In the genomic region with DNA sequence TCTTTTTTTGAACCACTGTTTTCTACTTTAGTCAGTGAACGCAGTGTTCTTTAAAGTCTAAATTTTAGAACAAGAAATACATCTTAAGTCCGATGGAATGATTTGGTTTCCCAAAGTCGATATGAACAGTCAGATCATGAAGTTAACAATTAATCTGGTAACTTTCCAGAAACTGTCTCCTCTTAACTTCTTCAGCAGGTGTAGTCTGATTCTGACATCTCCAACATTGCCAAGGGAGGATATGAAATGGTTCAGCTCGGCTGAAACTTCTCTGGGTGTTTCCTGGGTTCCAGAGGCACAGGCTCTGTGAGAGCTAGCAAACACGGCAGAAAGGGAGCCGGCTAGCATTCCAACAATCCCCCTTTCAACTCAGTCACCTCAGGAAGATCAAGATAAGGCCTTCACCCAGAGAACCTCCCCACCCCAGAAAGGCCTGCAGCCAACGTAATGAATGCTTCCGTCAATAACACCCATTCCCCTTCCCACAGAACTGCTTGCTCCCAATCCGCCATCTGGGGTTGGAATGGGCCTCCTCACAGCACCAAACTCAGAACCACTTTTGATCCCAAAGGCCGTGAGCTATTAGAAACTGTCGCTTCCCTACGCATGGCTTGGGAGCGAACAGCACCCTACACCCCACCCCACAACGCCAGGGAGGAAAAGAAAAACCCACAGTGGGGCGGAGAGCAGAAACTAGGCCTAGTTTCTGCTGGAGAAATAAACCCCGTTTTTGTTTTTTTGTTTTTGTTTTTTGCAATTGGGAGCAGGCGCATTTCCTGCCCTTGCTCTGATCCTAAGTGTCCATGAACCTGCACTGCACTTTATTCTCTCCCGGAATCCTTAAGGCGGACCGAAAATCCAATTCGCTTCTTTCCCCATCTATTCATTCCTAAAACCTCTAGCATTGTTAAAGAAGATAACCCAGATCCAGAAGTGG, we compare ENCODE assay signal across 8 mouse cellular contexts. TPM values are rescaled to one million over a fixed set of nuclear protein-coding genes. Genes with fewer than 3 reads are reported as not detected.
A peak's percentile ranks its signal among the peaks of the same experiment; 100 is the strongest.
DNase-seq lines count a peak whose midpoint lies in the region; ATAC-seq and TF ChIP-seq lines count a peak whose summit lies in the region.

No protein-coding gene starts in this region.

- no peak for ATAC-seq in intestine, postnatal 0 days
- ATAC-seq in liver, embryonic 14.5 days (ENCODE audit: insufficient read depth), result no peak
- ATAC-seq in neural tube, embryonic 14.5 days (ENCODE audit: low read depth), result no peak

- no peak for TF ChIP-seq POLR2A in cerebellum, adult 2 months (IDR thresholded peaks at IDR 0.05; ENCODE audit: borderline replicate concordance, insufficient read depth, low read length)

- peak overlapping the region; percentile 70; the same call in 1 of the 2 replicates for H3K27ac ChIP-seq in cerebellum, adult 2 months (ENCODE audit: insufficient read depth, low read length)
- H3K27ac ChIP-seq in intestine, postnatal 0 days (ENCODE audit: low read depth, low read length), result peak overlapping the region; percentile 95
- H3K27ac ChIP-seq in liver, embryonic 14.5 days, result peak overlapping the region; percentile 88
- H3K27ac ChIP-seq in neural tube, embryonic 14.5 days (ENCODE audit: low read depth, low read length), result peak overlapping the region; percentile 96

- H3K4me1 ChIP-seq in cerebellum, adult 2 months (ENCODE audit: control insufficient read depth, insufficient read depth, low read length), result peaks cover 7% of the 10 kb centered on the region; the same call in 1 of the 2 replicates
- 0 out of 2 replicates have a peak, but pooled peaks cover 3% of the 10 kb centered on the region for H3K4me1 ChIP-seq in intestine, postnatal 0 days (replicated peaks; ENCODE audit: control insufficient read depth, insufficient read depth, low read length)
- peaks cover 6 to 10% of the 10 kb centered on the region in 2 experiments; a peak in 3 of 4 replicates for H3K4me1 ChIP-seq in liver, embryonic 14.5 days (replicated peaks; ENCODE audit: control insufficient read depth in 2 of 2, insufficient read depth in 2 of 2, low read length in 1 of 2)
- H3K4me1 ChIP-seq in neural tube, embryonic 14.5 days (ENCODE audit: control insufficient read depth, insufficient read depth, low read length), result peaks cover 14% of the 10 kb centered on the region

- no peaks in the 10 kb centered on the region for H3K9me3 ChIP-seq in intestine, postnatal 0 days (ENCODE audit: control insufficient read depth)
- H3K9me3 ChIP-seq in liver, embryonic 14.5 days (ENCODE audit: control insufficient read depth, low read length), result no peaks in the 10 kb centered on the region
- no peaks in the 10 kb centered on the region for H3K9me3 ChIP-seq in neural tube, embryonic 14.5 days (ENCODE audit: control insufficient read depth, low read length)

- WGBS in cerebellum, adult 2 months, result 5% methylated on average over 21 of the region's 21 CpGs
- WGBS in intestine, postnatal 0 days, result 6% methylated on average over 21 of the region's 21 CpGs
- 8% methylated on average over 21 of the region's 21 CpGs for WGBS in liver, embryonic 14.5 days (ENCODE audit: insufficient replicate concordance)
- WGBS in neural tube, embryonic 14.5 days, result 12% methylated on average over 21 of the region's 21 CpGs

- peak overlapping the region; percentile 66 for H3K4me2 ChIP-seq in intestine, postnatal 0 days (replicated peaks; ENCODE audit: low read depth)
- peak overlapping the region; percentile 89 for H3K4me2 ChIP-seq in liver, embryonic 14.5 days (ENCODE audit: low read depth)
- peak overlapping the region; percentile 87 for H3K4me2 ChIP-seq in neural tube, embryonic 14.5 days (ENCODE audit: low read depth, low read length)

- peak overlapping the region; percentile 97 for H3K9ac ChIP-seq in intestine, postnatal 0 days (ENCODE audit: low read depth, low read length)
- peak overlapping the region; percentile 99 for H3K9ac ChIP-seq in liver, embryonic 14.5 days (replicated peaks)
- peak overlapping the region; percentile 90 for H3K9ac ChIP-seq in neural tube, embryonic 14.5 days (replicated peaks; ENCODE audit: low read depth, low read length)

- no peak for TF ChIP-seq CTCF in cerebellum, adult 2 months (IDR thresholded peaks at IDR 0.05; ENCODE audit: borderline replicate concordance, insufficient read depth, low read depth, low read length)
- no peak for TF ChIP-seq CTCF in intestine, postnatal 0 days (IDR thresholded peaks at IDR 0.05; ENCODE audit: low read depth)
- no peak for TF ChIP-seq CTCF in liver, embryonic 14.5 days (IDR thresholded peaks at IDR 0.05; ENCODE audit: low read depth)

- peak; percentile 18 for DNase-seq in urinary bladder, postnatal 14 days (ENCODE audit: low spot score)
- no peak for DNase-seq in urinary bladder, postnatal 25 days (ENCODE audit: low spot score)
- DNase-seq in cerebellum, adult 2 months, result peak; percentile 21 to 32
- peak; percentile 2 for DNase-seq in forelimb bud, embryonic 11.5 days (ENCODE audit: low read depth, low spot score)
- DNase-seq in liver, embryonic 14.5 days (ENCODE audit: low read depth in 3 of 3, low spot score in 3 of 3), result no peak
- DNase-seq in B cell, adult 2 months, result no peak

- no peaks in the 10 kb centered on the region for H3K36me3 ChIP-seq in intestine, postnatal 0 days (ENCODE audit: control insufficient read depth, insufficient read depth)
- no peaks in the 10 kb centered on the region for H3K36me3 ChIP-seq in liver, embryonic 14.5 days (replicated peaks; ENCODE audit: control insufficient read depth, insufficient read depth, low read depth)
- no peaks in the 10 kb centered on the region for H3K36me3 ChIP-seq in neural tube, embryonic 14.5 days (ENCODE audit: control insufficient read depth, insufficient read depth, low read length)

- peak overlapping the region; percentile 60 for H3K4me3 ChIP-seq in cerebellum, adult 2 months (replicated peaks; ENCODE audit: insufficient read depth, low read depth, low read length)
- H3K4me3 ChIP-seq in intestine, postnatal 0 days (ENCODE audit: low read depth, low read length), result peak overlapping the region; percentile 97
- H3K4me3 ChIP-seq in liver, embryonic 14.5 days (ENCODE audit: insufficient read depth in 1 of 2, low read depth in 2 of 2, low read length in 2 of 2), result peak overlapping the region; percentile 85 to 97
- peak overlapping the region; percentile 92 for H3K4me3 ChIP-seq in neural tube, embryonic 14.5 days (ENCODE audit: low read depth, low read length)

- TF ChIP-seq EP300 in liver, embryonic 14.5 days (IDR thresholded peaks at IDR 0.05; ENCODE audit: low read depth), result no peak

- no peaks in the 10 kb centered on the region for H3K27me3 ChIP-seq in cerebellum, adult 2 months (ENCODE audit: control insufficient read depth, insufficient read depth, low read length)
- no peaks in the 10 kb centered on the region for H3K27me3 ChIP-seq in intestine, postnatal 0 days (replicated peaks; ENCODE audit: control insufficient read depth, insufficient read depth, low read length)
- H3K27me3 ChIP-seq in liver, embryonic 14.5 days (ENCODE audit: control insufficient read depth, insufficient read depth, low read length), result no peaks in the 10 kb centered on the region
- H3K27me3 ChIP-seq in neural tube, embryonic 14.5 days (ENCODE audit: control insufficient read depth, insufficient read depth, low read length), result no peaks in the 10 kb centered on the region; the same call in 1 of the 2 replicates

RNA-seq across cellular contexts. Expression of gene Wasl, which starts 1.3 kb away (rescaled TPM):
- polyA plus RNA-seq in cerebellum, adult 2 months (2012; rRNA removed), result 46.8 and 48.7 TPM in 2 replicates
- polyA plus RNA-seq in intestine, postnatal 0 days (2015; fragmentation: Nextera tagmentation; extraction: Ambion mirVana), result 103 and 120 TPM in 2 replicates
- 5.0 and 6.0 TPM in 2 replicates for polyA plus RNA-seq in liver, embryonic 14.5 days (2012; rRNA removed)
- 11.4 and 12.9 TPM in 2 replicates for polyA plus RNA-seq in liver, embryonic 14.5 days (2014; fragmentation: Nextera tagmentation; extraction: Ambion mirVana)
- 53.4 and 53.6 TPM in 2 replicates for polyA plus RNA-seq in neural tube, embryonic 14.5 days (2014; fragmentation: Nextera tagmentation; extraction: Ambion mirVana)

Comparison
In these comparisons a context has a peak if more than half of its experiments do, and no peak if none do; other contexts are left out.
1. DNase-seq: peak in urinary bladder, postnatal 14 days (single experiment), cerebellum, adult 2 months (2 of 2) and forelimb bud, embryonic 11.5 days (single experiment); none in urinary bladder, postnatal 25 days (single experiment), liver, embryonic 14.5 days (0 of 3) and B cell, adult 2 months (0 of 2).
2. Peak in every context shown above with its lines, with median percentiles within 50 percentile points of each other: H3K27ac ChIP-seq, H3K4me3 ChIP-seq, H3K4me2 ChIP-seq and H3K9ac ChIP-seq.